Mouse (Mus musculus) liver, embryonic 14.5 days (tissue): ENCODE results near the gene Hand2. TPM values are rescaled to one million over a fixed set of nuclear protein-coding genes. Genes with fewer than 3 reads are reported as not detected.
A peak's percentile ranks its signal among the peaks of the same experiment; 100 is the strongest.

ENCODE experiments used
- ATAC-seq: fragments of 200-750 bp; cut with Nextera tagmentation; 2 replicates; pipeline ENCODE4 v1.8.0; 2017; ENCODE audit warnings: moderate number of reproducible peaks, mild to moderate bottlenecking, moderate library complexity; ENCODE audit not compliant: insufficient read depth
- DNase-seq, 3 experiments: peaks; one replicate each; pipeline ENCODE4 v3.0.0-alpha.2; 2012 to 2013; ENCODE audit warnings: low read depth in 3 of 3, low spot score in 3 of 3
- H3K27ac ChIP-seq: fragments of 300-500 bp; sonication (generic); 2 replicates; pipeline ENCODE4 v1.5.1; 2014; ENCODE audit warnings: moderate library complexity, mild to moderate bottlenecking, control low read depth, inconsistent platforms
- H3K27me3 ChIP-seq: fragments of 300-500 bp; sonication (generic); 2 replicates; pipeline ENCODE4 v1.6.1; 2014; ENCODE audit warnings: mild to moderate bottlenecking, low read length, moderate library complexity; ENCODE audit not compliant: control insufficient read depth, insufficient read depth
- H3K36me3 ChIP-seq: fragments of 300-500 bp; sonication (generic); replicated peaks from 2 replicates; pipeline ENCODE4 v1.6.1; 2014; ENCODE audit warnings: low read depth; ENCODE audit not compliant: control insufficient read depth, insufficient read depth
- H3K4me1 ChIP-seq, 2 experiments: fragments of 200-500 bp in 1 of 2; fragments of 300-500 bp in 1 of 2; sonication (generic) in 1 of 2; replicated peaks; 2 replicates each; pipeline ENCODE4 v1.6.1; 2012 to 2014; ENCODE audit warnings: antibody characterized with exemption in 1 of 2, inconsistent platforms in 1 of 2, low read length in 1 of 2; ENCODE audit not compliant: control insufficient read depth in 2 of 2, insufficient read depth in 2 of 2
- H3K4me2 ChIP-seq: fragments of 300-500 bp; sonication (generic); 2 replicates; pipeline ENCODE4 v1.6.1; 2014; ENCODE audit warnings: low read depth, mild to moderate bottlenecking, control low read depth, moderate library complexity
- H3K4me3 ChIP-seq, 2 experiments: fragments of 200-500 bp in 1 of 2; fragments of 300-500 bp in 1 of 2; sonication (generic) in 1 of 2; 2 replicates each; pipeline ENCODE4 v1.5.1; 2012 to 2014; ENCODE audit warnings: low read depth in 2 of 2, low read length in 2 of 2, mild to moderate bottlenecking in 2 of 2, control low read depth in 1 of 2, inconsistent platforms in 1 of 2, moderate library complexity in 1 of 2; ENCODE audit not compliant: insufficient read depth in 1 of 2
- H3K9ac ChIP-seq: fragments of 300-500 bp; sonication (generic); replicated peaks from 2 replicates; pipeline ENCODE4 v1.6.1; 2014; ENCODE audit warnings: mild to moderate bottlenecking, control low read depth, moderate library complexity
- H3K9me3 ChIP-seq: fragments of 300-500 bp; sonication (generic); 2 replicates; pipeline ENCODE4 v1.6.1; 2016; ENCODE audit warnings: low read length, mixed read lengths; ENCODE audit not compliant: control insufficient read depth
- CTCF ChIP-seq: IDR thresholded peaks from 2 replicates; pipeline ENCODE4 v1.5.1; 2016; ENCODE audit warnings: antibody characterized with exemption, low read depth, control low read depth
- EP300 ChIP-seq: IDR thresholded peaks from 2 replicates; pipeline ENCODE4 v1.6.1; 2016; ENCODE audit warnings: antibody characterized with exemption, low read depth
- WGBS: fragments of 180-500 bp; shearing (Covaris S2); extraction: QIAGEN DNeasy Blood & Tissue Kit; methylation state at CpG from one replicate; pipeline ENCODE4 v1.1.7; 2014; ENCODE audit not compliant: insufficient replicate concordance; 5-methylcytosine and 5-hydroxymethylcytosine counted together
- polyA plus RNA-seq, 2 experiments: library from polyadenylated mRNA; depleted of rRNA in 1 of 2; stranded (reverse) in 1 of 2; unstranded in 1 of 2; fragments of >200 nt; fragmentation: Nextera tagmentation in 1 of 2; extraction: Ambion mirVana in 1 of 2; gene quantifications; 2 replicates each; pipeline versions ENCODE4 v1.2.1 to v1.2.3; 2012 to 2014

Gene Hand2
- polyA plus RNA-seq, 2 experiments: 0.44 to 2.1 TPM

- H3K36me3 ChIP-seq: no peaks in the 10 kb centered on the region
- no peak overlapping the region for H3K4me2 ChIP-seq
- TF ChIP-seq CTCF: no peak
- no peak for TF ChIP-seq EP300
- H3K27ac ChIP-seq: no peak overlapping the region
- DNase-seq (no peak), ATAC-seq (no peak)
- 20% methylated on average over 21 of the region's 21 CpGs for WGBS
- H3K4me1 ChIP-seq: no peaks in the 10 kb centered on the region
- no peak overlapping the region; the same call in 1 of the 2 replicates for H3K9ac ChIP-seq
- H3K4me3 ChIP-seq: no peak overlapping the region
- no peaks in the 10 kb centered on the region for H3K9me3 ChIP-seq
- H3K27me3 ChIP-seq: peaks cover 98% of the 10 kb centered on the region
These were observed 4.5 kb downstream of the Hand2 start for GRCm38 (mm10) chr8:57325111-57325891.

DNA sequence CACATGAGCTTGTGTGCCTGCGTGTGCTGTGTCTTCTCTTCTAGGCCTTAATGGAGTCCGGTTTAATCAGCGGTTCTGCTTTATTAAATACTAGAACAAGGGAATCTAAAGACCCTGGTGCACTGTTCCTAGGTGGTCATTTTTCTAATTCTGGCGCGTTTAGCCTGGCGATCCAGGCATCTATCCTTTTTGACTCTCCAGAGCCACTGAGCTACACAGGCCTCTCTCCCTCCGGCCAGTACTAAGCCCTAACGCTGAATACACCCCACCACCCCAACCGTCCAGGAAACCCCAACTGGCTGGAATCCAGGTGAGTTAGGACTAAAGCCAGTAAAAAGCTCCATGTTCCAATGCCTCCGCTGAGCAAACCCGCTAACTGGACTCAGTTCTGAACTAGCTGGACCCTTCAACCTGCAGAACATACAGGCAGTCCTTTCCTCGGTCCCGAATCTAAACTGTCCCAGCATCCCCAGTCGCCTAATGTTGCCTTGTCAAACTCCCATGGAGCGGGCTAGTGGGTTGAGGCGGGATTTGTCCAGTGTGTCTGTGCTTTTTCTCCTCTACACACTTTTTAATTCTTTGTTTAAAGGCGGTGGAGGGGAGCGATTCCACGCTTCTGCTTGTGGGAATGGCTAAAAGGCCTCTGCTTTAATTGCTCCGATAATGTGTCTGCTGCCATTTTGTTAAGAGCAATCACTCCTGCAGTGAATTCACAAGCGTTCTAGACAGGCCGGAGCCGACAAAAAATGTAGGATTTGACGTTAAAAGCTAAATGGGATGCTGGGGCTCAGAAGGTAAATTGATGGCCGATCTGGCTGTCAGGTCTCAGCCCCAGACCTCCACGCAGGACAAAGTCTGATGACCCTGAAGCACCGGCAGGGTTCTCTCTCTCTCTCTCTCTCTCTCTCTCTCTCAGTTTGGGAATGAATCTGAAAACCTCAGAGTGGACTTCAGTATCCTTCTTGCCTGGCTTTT, 5.6 kb downstream of the Hand2 start:
- WGBS: 29% methylated on average over 27 of the region's 27 CpGs
- H3K9ac ChIP-seq: no peak overlapping the region
- no peaks in the 10 kb centered on the region for H3K36me3 ChIP-seq
- H3K27ac ChIP-seq: no peak overlapping the region
- peaks cover 94% of the 10 kb centered on the region for H3K27me3 ChIP-seq
- ATAC-seq (no peak), DNase-seq (no peak)
- no peak overlapping the region for H3K4me3 ChIP-seq
- H3K4me2 ChIP-seq: no peak overlapping the region
- H3K9me3 ChIP-seq: no peaks in the 10 kb centered on the region
- no peaks in the 10 kb centered on the region for H3K4me1 ChIP-seq
- TF ChIP-seq EP300: no peak
- TF ChIP-seq CTCF: no peak

DNA sequence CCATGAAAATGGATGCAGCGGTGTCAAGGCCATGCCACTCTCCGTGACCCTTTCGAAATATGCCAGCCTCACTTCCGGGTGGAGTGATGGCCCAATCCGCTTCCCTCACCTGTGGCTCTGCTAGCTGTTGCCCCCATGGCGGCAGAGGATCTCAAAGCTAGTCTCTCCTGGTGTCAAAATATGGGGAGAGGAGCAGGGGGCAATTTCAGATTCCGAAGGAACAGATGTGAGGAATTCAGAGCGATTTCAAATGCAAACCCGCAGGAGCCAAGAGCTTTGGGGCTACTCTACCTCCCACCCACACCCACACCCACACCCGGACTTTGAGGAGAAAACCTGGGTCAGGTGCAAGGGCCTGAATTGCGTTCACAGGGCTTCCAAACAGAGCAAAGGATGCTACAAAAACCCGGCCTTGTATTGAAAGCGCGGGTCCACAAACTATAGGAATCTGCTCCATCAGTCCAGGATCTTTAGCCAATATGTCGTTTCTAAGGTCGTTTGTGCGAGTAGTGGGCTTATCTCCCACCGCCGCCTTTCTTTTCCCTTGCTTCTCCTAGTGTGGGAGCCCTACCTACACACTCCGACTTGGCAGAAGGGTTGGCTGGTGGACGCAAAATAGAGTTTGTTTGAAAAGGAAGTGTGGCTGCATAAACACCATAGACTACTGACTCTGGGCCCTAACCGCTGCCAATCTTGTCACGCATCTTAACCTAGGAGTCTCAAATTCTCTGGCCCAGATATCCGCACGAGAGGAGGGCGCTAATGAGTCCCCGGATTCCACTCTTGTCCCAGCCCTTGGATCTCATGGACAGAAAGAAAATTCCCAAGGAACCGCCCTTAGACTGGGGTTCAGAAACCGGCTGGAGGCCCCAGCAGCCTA, 6.7 kb downstream of the Hand2 start:
- peaks cover 92% of the 10 kb centered on the region for H3K27me3 ChIP-seq
- H3K4me3 ChIP-seq: no peak overlapping the region
- WGBS: 7% methylated on average over 29 of the region's 29 CpGs
- H3K4me1 ChIP-seq: no peaks in the 10 kb centered on the region
- no peak overlapping the region for H3K27ac ChIP-seq
- no peak for TF ChIP-seq CTCF
- TF ChIP-seq EP300: no peak
- no peak overlapping the region for H3K9ac ChIP-seq
- no peak for ATAC-seq
- H3K4me2 ChIP-seq: no peak overlapping the region
- no peak for DNase-seq
- no peaks in the 10 kb centered on the region for H3K36me3 ChIP-seq
- H3K9me3 ChIP-seq: no peaks in the 10 kb centered on the region

- Histone ChIP-seq H3K4me2 (peak overlapping the region; percentile 1; the same call in 1 of the 2 replicates), H3K9me3 (no peaks in the 10 kb centered on the region), H3K27ac (no peak overlapping the region), H3K4me3 (no peak overlapping the region), H3K36me3 (no peaks in the 10 kb centered on the region), H3K9ac (no peak overlapping the region), H3K27me3 (peaks cover 92% of the 10 kb centered on the region), H3K4me1 (no peaks in the 10 kb centered on the region)
- under 1% methylated on average over 42 of the region's 42 CpGs for WGBS
- ATAC-seq (no peak), DNase-seq (no peak)
- TF ChIP-seq EP300 (no peak), CTCF (no peak)
These were observed 7.6 kb downstream of the Hand2 start for GRCm38 (mm10) chr8:57328161-57328920.
